In the genomic region with DNA sequence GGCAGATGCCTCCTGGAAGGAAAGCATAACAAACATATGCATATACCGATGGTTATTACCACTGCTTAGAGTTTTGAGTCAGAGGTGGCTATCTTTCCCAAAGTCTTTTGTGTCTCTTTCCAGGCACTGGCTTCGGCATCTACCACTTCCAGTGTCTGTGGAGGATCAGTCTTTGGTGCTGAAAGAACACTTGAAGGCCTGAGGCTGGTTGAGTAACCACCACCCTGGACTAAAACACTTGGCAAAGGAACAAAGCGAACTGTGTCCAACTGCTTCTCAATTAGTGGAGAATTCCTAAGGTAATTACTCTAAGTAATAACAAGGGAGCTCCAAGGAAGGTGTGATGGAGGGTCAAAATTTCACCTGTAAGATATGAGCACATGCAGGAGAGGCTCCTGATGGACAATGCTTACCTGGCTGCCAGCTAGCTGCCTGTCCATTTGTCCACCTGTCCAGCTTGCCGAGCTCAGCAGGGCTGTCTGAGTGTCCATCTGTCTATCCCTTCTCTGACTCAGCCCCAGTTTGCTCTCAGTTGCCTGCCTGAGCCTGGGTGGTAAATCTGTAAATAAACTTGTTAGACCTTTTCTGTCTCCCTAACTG, we compare ENCODE assay signal across 22 mouse cellular contexts.
DNase-seq lines count a peak whose midpoint lies in the region; ATAC-seq and TF ChIP-seq lines count a peak whose summit lies in the region.
"Had no signal": no experiment of that assay in that cellular context is flagged by ENCODE, and none has a peak within 500 bp of the region (broad histone marks: within the 10 kb centered on the region; RNA-seq: fewer than 3 reads in every experiment).

No protein-coding gene starts in this region.

- no peak for ATAC-seq in erythroblast, adult 5-6 weeks (replicated peaks; ENCODE audit: low FRiP score, poor library complexity, severe bottlenecking)
- ATAC-seq: forebrain, embryonic 13.5 days; intestine, postnatal 0 days had no signal

- H3K27ac ChIP-seq in layer of hippocampus, adult 2 months = peak overlapping the region; percentile 80
- H3K27ac ChIP-seq: forebrain, embryonic 13.5 days; left cerebral cortex, adult 2 months; liver, embryonic 13.5 days; neural tube, embryonic 12.5 days had no signal

- H3K4me3 ChIP-seq in layer of hippocampus, adult 2 months = no peak overlapping the region
- H3K4me3 ChIP-seq: forebrain, embryonic 13.5 days; left cerebral cortex, adult 2 months; liver, embryonic 13.5 days; neural tube, embryonic 12.5 days had no signal

- no peak for DNase-seq in layer of hippocampus, adult 2 months (ENCODE audit: low spot score in 2 of 2)
- DNase-seq in layer of hippocampus, postnatal 10 days (ENCODE audit: low spot score in 2 of 2) = no peak
- DNase-seq in Muller cell, postnatal 12 days (ENCODE audit: inconsistent ontology term) = peak; percentile 16
- DNase-seq in cerebellum, adult 18-20 months = peak; percentile 53 to 56
- peak; percentile 23 to 63 for DNase-seq in cerebellum, postnatal 14 days
- no peak for DNase-seq in thymus, postnatal 10 days (ENCODE audit: low spot score in 2 of 2)
- DNase-seq: adrenal gland, adult 2 months; B cell, adult 2 months; heart, adult 11 months; heart, postnatal 10 days; kidney, postnatal 25 days; layer of hippocampus, adult 9-11 months; liver, embryonic 13.5 days; lung, embryonic 14.5 days; midbrain, embryonic 14.5 days; retina, postnatal 1 day; thymus, adult 18-20 months had no signal

- TF ChIP-seq CTCF in layer of hippocampus, adult 2 months (conservative IDR thresholded peaks at IDR 0.05) = no peak

Comparison
In these comparisons a context has a peak if more than half of its experiments do, and no peak if none do; other contexts are left out.
1. DNase-seq: peak in Muller cell, postnatal 12 days (single experiment), cerebellum, adult 18-20 months (2 of 2) and cerebellum, postnatal 14 days (2 of 2); none in layer of hippocampus, adult 2 months (0 of 2), layer of hippocampus, postnatal 10 days (0 of 2) and thymus, postnatal 10 days (0 of 2).